Mouse (Mus musculus) T-helper 17 cell (primary cell): ENCODE measurements at regions not wholly inside any gene's neighbourhood (a gene's known extent, or its start where the extent isn't known, plus 50 kb on each side); places are given as distances from the start of the nearest gene placed in this dataset.

Source experiments
- in situ Hi-C, 2 experiments: fragments of 300-600 bp; cut with MboI, MseI; formaldehyde crosslinking; loops; 1 replicate in 1 of 2; 2 replicates in 1 of 2; pipeline ENCODE4 v1.15.1; 2025; ENCODE audit warnings: high pct_unique_total_duplicates in 2 of 2

DNA sequence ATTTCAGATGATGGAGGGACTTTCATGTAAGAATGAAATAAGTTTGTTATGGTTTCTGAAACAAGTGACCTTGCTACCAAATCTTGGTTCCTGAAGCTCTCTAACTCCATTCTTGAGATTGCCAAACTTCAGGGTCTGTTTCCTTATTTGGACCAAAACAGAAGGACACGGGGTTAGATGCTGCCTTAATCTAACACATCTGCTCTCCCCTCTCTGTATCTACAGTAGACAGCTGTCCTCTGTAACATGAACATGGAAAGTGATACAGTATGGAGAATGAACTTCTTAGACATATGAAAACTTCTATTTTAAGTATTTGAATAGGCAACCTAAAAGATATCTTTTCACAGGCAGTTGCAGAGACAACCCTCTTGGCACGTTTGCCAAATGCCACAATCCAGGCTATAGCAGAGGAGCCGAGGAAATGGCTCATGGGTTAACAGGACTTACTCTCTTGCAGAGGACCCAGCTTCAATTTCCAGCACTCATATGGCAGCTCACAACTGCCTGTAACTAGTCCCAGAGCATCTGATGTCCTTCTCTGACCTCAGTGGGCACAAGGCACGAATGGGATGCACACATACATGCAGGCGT lies 171.4 kb downstream of the Ndfip2 start:
- in situ Hi-C loops, result no loop called here

DNA sequence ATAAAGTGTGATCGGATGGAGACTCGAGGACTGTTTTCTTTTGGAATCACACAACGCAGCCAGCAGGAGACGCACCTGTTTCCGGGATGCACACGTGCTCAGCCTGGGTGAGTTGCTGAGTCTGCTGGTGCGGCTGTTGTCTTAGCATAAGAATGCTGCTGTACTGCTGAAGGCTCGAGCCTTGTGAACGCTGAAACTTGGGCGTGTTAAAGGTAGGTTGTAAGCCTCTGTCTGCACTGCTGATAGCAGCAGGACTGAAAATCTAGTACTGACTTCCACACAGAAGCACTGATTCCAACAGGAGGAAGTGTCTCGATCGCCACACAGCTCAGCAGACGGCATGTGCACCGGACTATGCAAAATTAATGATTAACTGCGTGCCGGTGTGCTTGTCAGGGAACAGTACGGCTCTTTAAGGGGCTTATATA lies 169.1 kb downstream of the Ndfip2 start:
- in situ Hi-C loops, result no loop called here

DNA sequence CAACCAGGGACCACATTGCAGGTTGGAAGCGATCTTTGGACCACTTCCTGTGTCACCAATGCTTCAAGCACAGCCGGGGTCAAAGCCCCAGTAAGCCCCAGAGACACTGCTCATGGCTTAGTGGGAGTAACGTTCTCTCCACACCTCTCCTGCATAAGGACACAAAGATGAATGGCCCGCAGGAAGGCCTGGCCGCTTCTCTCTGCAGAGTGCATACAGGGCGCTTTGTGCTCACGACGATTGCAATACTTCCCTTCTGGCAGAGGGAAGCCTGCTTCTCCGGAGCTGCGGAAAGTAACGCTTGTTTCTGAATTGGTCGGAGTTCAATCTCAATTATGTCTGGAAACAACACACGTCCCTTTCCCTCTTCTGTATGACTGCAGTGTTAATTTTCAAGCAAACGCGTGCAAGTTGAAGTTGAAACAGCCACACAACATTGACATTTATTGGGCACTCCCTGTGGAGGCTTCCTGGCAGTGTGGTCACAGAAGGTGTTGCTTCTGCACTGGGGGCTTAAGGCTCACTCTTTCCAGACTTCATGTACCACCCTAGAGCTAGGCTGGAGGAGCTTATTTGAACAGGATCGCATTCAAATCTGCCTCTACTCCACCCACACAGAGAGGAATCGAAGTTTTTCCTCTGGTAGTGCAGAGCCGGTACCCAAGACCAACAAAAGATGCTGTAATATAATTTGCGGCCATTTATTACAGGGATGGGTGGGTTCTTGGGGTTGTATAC lies 168.4 kb downstream of the Ndfip2 start:
- in situ Hi-C loops, result no loop called here

DNA sequence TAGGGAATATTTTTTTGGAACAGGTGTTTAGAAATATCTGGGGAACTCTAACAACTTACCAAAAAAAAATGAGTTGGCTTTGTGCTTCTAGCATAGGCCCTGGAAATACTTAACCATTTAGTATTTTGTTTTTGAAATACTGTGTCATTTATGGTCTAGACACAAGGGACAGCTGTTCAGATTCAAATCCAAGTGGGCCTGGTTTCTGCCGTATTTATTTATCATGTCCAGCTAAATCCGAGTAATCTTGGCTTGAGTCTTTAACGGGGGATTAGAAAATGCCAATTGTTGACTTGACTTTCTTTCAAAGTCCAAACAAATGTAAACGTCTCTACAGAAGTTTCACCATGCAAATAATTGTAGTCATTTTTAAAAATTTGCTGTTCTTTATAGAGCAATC lies 159.6 kb downstream of the Ndfip2 start:
- in situ Hi-C loops, result no loop called here

DNA sequence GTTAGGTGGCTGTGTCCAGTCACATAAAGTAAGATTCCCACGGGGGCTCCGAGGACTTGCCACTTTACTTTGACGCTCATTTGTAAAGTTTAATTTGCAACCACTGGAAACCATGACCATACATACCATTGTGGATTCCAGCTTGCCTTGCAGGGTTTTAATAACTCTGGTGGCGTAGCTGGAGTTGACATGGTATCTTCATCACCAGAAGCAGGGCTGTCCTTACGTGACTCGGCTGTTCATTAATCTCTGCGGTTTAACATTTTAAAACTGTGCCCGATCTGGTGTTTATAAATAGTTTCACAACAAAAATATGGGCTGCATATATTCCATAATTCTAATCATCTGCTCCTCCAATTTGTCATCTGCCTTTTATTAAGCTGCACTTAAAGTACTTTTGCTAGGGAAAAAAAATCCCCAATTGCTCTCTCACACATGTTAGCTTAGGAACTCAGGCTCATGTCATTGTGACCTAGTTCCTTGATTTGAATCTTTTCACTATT lies 159.1 kb downstream of the Ndfip2 start:
- in situ Hi-C loops, result no loop called here

DNA sequence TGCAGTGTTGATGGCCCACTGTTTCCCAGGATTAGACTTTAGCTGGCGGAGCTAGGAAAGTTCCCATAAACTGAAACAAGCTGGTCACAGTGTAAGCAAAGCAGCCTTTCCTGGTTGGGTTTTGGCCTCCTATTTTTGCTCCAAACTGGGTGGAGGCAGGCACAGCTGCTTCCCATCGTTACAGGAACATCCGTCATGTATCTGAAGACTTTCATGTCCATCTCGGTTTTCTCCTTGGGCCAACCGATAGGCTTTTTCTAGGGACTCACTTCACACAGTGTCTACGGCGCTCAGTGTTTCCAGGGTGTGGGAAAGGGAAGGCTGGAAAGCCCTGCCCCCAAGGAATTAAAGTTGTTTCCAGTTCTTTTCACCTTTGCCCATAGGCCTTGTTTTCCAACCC lies 158.6 kb downstream of the Ndfip2 start:
- in situ Hi-C loops, result no loop called here

DNA sequence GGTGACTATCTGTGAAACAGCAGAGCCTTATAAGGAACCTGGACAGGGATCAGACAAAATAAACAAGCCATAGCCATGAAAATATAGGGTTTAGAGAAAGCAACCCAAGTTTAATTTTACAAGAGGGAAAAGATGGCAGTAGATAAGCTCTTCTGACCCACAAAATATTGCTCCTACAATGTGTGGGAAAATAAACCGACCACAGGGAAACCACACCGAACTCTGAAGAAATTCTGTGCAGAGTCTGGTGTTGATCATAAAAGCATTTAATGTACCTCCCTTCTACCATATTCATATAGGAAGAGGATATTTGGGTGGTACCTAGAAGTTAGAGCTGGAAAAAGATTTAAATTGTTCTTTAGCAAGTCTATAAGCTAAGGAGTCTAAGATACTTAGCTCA lies 146.3 kb downstream of the Ndfip2 start:
- in situ Hi-C loops, result loop anchor here in 1 of 2 experiments (5.0 kb wide), 1 partner anchor 503 kb away; no protein-coding TSS in a partner anchor

DNA sequence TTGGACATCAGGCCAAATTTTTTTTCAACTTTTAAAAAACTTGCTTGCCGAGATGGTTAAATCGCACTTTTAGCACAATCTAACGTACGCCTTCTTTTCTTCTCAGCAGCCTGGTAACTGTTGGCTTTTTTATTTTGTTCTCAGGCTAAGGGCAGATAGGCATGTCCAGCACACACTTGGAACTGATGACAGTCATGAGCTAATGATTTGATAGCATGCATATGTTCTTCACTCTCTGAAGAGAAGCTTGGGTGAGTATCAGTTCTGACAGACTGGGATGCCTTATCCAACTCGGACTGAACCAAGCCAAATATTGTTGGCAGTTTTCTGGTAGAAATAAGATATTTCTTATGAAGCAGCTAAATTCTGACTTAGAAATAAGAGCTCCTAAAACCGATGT lies 145.9 kb downstream of the Ndfip2 start:
- in situ Hi-C loops, result loop anchor here in 1 of 2 experiments (5.0 kb wide), 1 partner anchor 503 kb away; no protein-coding TSS in a partner anchor

DNA sequence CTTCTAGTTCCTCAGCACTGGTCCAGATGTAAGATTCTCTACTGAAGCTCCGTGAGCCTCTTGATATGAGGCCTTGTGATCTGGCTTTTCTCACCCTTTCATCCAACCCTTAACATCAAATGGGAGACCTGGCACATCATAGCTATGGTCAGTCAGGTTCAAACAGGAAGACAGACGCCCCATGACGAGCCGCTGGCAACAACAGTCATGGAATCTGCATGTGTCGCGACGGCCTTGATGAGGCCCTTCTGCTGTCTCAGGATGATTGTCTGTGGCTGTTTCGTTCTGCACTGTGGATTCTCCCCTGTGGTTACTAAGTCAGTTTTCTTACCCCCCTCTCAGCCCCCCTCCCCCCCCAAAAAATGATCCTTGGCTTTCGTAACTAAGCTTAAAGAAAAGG lies 144.9 kb downstream of the Ndfip2 start:
- in situ Hi-C loops, result loop anchor here in 1 of 2 experiments (5.0 kb wide), 1 partner anchor 504 kb away; no protein-coding TSS in a partner anchor

DNA sequence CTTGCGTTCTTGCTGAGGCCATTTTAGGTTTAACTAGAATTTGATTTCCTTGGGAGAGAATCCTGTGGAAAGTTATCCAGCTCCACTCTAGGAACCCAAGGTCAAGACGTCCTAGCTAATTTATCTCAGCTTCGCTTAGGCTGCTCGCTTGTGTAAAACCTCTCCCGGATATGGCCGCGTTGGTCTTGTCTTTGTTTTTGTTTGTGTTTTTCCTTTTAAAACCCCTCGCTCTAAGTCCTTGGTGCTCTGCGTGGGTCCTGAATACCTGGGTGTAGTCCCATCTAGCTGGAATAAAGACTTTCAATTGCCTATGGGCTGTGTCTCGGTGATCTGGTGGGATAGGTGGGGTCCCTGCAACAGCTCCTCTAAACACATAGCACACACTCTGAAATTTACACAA lies 144.2 kb downstream of the Ndfip2 start:
- in situ Hi-C loops, result loop anchor here in 1 of 2 experiments (5.0 kb wide), 1 partner anchor 505 kb away; no protein-coding TSS in a partner anchor

DNA sequence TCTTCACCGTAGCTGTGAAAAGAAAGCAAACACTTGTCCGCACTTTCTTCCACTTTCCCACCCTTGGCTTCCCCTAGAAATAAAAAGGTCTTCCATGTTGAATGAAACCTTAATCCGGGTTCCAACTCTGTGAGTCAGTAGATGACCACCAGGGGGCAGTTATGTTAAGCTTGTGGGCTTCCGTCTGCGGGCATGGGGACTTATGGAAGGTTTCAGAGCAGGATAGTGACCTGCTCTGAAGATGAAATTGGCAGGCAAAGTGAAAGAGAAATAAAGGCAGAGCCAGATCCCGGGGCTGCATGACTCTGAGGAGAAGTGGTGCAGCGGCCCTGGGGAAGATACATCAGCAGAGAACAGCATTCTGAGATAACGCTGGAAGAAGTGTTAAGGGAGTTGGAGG lies 139.1 kb downstream of the Ndfip2 start:
- in situ Hi-C loops, result loop anchor here in 1 of 2 experiments (5.0 kb wide), 1 partner anchor 495 kb away; no protein-coding TSS in a partner anchor

DNA sequence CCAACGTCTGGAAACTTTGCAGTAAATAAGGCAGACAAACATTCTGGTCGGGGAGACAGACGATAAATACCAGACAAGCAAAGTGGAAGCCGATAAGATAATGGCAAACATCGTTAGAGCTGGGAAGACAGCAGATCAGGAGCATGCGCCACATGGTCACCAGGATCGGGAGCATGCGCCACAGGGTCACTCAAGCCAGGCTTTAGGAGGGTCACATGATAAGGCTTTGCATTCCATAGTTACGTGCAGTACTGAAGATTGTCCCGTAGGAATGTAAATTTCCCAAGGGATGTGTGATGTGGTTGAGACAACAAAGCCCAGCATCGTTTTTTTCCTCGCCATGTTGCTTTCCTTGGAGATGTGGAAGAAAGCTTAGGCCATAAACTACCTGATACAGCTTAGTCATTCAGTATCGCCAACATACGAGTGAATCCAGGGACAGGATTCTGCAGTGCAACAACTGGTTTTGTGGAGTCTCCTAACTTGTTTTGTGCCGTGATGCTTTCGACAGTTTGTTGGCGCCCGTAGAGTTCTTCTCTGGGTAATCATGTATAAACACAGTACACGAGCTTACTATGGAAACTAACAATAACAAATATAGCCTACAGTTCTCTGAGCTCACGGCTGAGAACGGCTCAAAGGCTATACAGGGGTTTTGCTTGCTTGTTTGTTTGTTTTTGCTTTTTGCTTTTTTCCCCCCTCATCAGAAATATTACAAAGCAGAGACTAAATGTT lies 133.9 kb downstream of the Ndfip2 start:
- in situ Hi-C loops, result no loop called here

DNA sequence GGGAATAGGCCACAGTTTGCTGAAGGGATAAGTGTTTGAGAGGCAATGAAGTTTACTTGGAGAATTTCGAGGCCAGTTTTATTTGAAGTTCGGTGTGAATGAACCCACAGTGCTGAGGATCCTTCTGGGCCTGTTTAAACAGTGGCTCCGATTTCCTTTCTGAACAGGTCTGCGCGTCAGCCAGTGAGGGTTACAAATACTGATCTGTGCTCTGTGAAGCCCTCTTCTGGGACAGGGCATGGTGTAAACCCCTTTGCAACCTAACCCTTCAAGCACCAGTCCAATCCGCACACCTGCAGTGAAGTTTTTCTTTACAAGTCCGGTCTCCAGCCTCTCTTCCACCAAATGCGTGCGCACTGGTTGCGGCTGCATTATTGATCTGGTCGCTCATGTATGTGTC lies 133.1 kb downstream of the Ndfip2 start:
- in situ Hi-C loops, result no loop called here

DNA sequence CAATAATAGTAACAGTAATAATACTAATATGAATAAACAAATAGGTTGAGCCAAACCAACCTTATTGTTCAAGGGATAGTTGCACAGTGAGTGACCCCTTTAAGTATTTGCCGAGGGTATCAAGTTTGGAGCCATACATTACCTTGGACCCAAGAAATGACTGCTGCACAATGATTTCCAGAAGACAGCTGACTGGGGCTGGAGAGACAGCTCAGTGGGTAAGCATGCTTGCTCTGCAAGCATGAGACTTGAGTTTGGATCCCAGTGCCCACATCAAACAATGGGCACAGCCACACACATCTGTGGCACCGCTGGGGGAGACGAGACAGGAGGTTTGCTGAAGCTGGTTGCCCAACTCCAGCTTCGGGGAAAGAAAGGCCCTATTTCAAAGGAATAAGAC lies 126.7 kb downstream of the Ndfip2 start:
- in situ Hi-C loops, result no loop called here

DNA sequence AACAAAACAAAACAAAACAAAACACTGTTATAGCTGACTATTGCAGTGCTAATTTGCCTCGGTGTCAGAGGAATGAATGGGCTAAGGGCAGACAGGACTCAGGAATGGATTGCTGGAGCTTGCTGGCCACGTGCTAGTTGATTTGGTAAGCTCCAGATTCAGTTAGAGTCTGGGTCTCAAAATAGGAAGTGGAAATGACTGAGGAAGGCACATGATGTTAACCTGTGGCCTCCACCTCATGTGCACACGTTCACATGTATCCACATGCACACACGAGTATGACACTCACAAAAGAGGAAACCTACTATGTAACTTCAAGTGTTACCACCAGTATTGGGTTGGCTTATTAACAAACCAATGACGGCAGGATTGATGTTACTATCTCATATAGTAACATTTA lies 125.0 kb downstream of the Ndfip2 start:
- in situ Hi-C loops, result no loop called here

DNA sequence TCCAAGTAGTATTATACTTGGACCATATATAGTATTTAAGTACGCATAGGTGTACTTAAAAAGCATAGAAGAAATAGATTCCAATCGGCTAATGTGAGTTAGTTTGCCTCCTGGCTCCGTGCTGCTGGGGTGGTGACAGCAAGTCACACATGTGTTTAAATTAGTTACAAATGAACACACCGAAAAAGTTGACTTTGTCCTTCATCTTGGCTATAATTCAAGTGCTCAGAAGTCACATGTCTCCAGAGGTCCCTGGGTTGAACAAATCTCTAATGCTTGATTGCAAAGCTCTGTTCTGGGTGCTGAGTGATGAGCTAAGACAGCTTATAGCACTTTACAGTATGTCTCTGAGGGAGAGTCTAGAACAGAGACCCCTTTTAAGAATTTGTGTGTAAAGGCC lies 121.7 kb downstream of the Ndfip2 start:
- in situ Hi-C loops, result no loop called here

DNA sequence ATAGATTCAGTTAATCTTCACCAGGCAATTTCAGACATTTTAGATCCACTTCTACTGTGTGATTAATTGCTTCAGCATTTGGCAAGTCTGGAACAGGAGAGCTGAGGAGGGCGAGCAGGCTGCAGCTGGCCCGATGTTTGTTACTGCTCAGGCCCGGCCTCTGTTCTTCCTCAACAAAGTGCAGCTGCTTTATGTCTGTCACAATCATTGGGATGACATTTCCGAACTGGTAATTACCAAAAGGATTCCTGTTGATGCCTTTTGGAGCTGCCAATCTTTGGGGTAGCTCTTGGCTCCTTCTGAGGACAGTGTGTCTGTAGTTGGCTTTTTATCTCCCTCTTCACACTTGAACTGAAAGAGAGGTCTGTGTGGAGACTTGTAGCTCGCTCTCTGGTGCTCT lies 119.4 kb downstream of the Ndfip2 start:
- in situ Hi-C loops, result no loop called here

DNA sequence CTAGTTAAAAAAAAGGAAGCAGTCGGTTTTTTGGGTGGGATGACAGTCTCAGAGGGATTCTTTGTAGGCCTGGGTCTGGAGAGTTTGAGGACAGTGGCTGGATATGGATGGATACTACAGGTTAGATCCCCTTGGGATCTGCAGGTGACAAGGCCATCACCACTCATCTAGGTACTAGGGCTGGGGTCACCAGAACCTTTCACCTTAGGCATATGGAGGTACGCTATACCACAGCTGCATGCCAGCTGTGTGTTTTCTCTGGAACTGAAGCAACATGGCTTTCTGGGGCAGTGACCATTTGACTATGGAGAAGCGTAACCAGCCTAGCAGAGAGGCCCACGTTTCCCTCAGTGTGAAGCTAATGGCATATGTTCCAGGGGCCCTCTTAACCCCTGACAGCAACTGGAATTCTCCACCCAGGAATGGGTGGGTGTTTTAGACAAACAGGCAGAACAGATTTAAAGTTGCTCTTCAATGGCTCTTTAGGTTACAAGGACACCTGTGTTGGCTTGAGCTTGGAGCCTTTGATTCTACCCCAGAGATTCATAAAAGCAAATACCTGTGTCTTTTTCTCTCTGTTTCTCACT lies 118.8 kb downstream of the Ndfip2 start:
- in situ Hi-C loops, result no loop called here

DNA sequence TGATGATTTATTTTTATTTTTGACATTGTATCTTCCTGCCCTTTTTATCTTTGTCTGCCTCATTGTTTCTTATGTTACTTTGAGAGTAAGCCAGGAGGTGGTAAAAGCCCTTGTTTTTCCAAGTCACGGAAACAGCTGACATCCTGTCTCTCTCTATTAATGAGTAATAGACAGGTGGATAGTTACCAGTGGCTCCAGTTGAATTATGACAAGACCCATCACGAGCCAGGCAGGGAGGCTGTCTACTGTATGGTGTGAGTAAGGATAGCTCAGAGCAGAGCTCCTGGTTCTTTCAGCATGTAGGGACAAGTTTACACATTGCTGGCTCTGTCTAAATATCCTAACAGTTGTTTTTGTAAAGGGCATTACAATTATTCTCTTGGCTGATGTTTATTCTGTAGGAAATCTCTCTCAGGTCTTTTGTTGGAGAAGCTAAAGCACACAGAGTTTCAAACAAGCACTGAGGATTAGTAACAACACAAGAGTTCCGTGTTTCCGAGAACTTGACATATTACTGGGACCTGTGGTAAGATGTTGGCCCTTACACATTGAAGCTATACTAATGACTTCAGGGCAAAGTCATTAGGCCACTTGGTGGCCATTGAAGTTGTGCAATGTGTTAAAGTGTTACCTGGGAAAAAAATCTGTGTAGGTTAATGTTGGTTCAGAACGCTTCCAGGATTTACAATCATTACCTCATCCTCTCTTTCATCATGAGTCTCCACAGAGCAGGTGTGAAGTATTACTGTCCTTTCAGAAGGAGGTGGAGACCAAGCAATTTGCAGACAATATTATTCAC lies 111.5 kb downstream of the Ndfip2 start:
- in situ Hi-C loops, result no loop called here

DNA sequence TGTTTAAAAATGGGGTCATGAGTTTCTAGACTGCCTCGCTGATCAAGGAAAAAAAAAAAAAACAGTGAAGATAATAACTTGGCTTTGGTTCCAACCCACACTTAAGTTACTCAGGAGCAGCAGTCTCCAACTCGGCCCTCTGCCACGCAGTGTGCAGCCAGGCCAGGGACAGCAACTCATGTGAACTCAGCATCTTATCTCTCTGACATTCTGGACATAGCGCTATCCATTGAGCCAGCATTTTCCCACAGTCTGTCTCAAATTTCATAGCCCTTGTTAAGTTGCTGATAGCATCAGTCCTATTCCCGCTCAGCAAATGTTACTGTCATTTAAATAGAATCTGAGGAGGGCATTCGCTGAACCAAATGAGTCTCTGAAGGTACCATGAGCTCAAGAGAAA lies 102.2 kb downstream of the Ndfip2 start:
- in situ Hi-C loops, result no loop called here

DNA sequence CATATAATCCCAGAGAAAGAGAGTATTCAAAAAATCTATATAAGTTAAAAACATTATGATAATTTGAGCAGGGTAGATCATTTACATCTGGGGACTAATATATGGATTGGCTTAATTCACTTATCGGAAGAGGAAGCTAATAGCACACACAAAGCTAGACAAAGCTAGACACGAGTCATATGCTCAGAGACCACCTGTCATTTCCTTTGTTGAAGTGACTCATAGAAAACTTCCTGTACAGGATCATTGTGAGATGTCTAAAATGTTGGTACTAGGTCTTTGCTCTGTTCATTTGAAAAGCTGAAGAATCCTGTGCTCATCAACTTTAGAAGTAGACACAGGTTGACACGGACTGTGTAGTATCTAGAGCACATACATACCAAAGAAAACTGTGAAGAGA lies 101.5 kb downstream of the Ndfip2 start:
- in situ Hi-C loops, result no loop called here
